8 mouse cellular contexts compared by ENCODE assay signal in genomic region chr1:106072071-106072440, GRCm38 (mm10).
DNase-seq lines count a peak whose midpoint lies in the region; ATAC-seq lines count a peak whose summit lies in the region.

No protein-coding gene starts in this region.

- H3K4me1 ChIP-seq in hindbrain, embryonic 13.5 days (replicated peaks) = peaks cover 9% of the 10 kb centered on the region
- peaks cover 9% of the 10 kb centered on the region for H3K4me1 ChIP-seq in neural tube, embryonic 15.5 days
- H3K4me1 ChIP-seq in liver, embryonic 12.5 days = no peaks in the 10 kb centered on the region

- peak overlapping the region; percentile 51 for H3K9ac ChIP-seq in hindbrain, embryonic 13.5 days
- H3K9ac ChIP-seq in neural tube, embryonic 15.5 days (replicated peaks) = 0 out of 2 replicates have a peak overlapping the region, but pooled peaks have one; percentile 11
- no peak overlapping the region for H3K9ac ChIP-seq in liver, embryonic 12.5 days

- WGBS in hindbrain, embryonic 13.5 days = 0% methylated on average over 10 of the region's 10 CpGs
- 3% methylated on average over 10 of the region's 10 CpGs for WGBS in neural tube, embryonic 15.5 days
- WGBS in liver, embryonic 12.5 days (ENCODE audit: insufficient replicate concordance) = 23% methylated on average over 10 of the region's 10 CpGs

- H3K4me3 ChIP-seq in hindbrain, embryonic 13.5 days = peak overlapping the region; percentile 23; the same call in 1 of the 2 replicates
- H3K4me3 ChIP-seq in neural tube, embryonic 15.5 days (replicated peaks) = peak overlapping the region; percentile 8; the same call in 1 of the 2 replicates
- no peak overlapping the region for H3K4me3 ChIP-seq in liver, embryonic 12.5 days

- H3K9me3 ChIP-seq in hindbrain, embryonic 13.5 days = no peaks in the 10 kb centered on the region
- H3K9me3 ChIP-seq in neural tube, embryonic 15.5 days (replicated peaks) = no peaks in the 10 kb centered on the region
- no peaks in the 10 kb centered on the region for H3K9me3 ChIP-seq in liver, embryonic 12.5 days (replicated peaks)

- H3K4me2 ChIP-seq in hindbrain, embryonic 13.5 days = peak overlapping the region; percentile 50
- peak overlapping the region; percentile 52 for H3K4me2 ChIP-seq in neural tube, embryonic 15.5 days
- no peak overlapping the region for H3K4me2 ChIP-seq in liver, embryonic 12.5 days

- H3K36me3 ChIP-seq in hindbrain, embryonic 13.5 days = no peaks in the 10 kb centered on the region
- H3K36me3 ChIP-seq in neural tube, embryonic 15.5 days = no peaks in the 10 kb centered on the region
- H3K36me3 ChIP-seq in liver, embryonic 12.5 days = no peaks in the 10 kb centered on the region

- peak; percentile 88 for ATAC-seq in hindbrain, embryonic 13.5 days (ENCODE audit: low FRiP score)
- ATAC-seq in neural tube, embryonic 15.5 days (ENCODE audit: low FRiP score) = peak; percentile 83
- ATAC-seq in liver, embryonic 12.5 days = no peak

- peak overlapping the region; percentile 15; the same call in 1 of the 2 replicates for H3K27ac ChIP-seq in hindbrain, embryonic 13.5 days
- no peak overlapping the region; the same call in 1 of the 2 replicates for H3K27ac ChIP-seq in neural tube, embryonic 15.5 days (replicated peaks)
- no peak overlapping the region for H3K27ac ChIP-seq in liver, embryonic 12.5 days

- H3K27me3 ChIP-seq in hindbrain, embryonic 13.5 days = no peaks in the 10 kb centered on the region
- no peaks in the 10 kb centered on the region for H3K27me3 ChIP-seq in neural tube, embryonic 15.5 days (replicated peaks)
- 0 out of 2 replicates have a peak, but pooled peaks cover 7% of the 10 kb centered on the region for H3K27me3 ChIP-seq in liver, embryonic 12.5 days (replicated peaks)

- peak; percentile 18 for DNase-seq in layer of hippocampus, adult 9-11 months
- no peak for DNase-seq in layer of hippocampus, postnatal 25 days (ENCODE audit: extremely low spot score in 1 of 2, low spot score in 1 of 2)
- peak; percentile 64 to 79 for DNase-seq in cerebellum, postnatal 10 days
- DNase-seq in spleen, adult 12 weeks (ENCODE audit: low spot score) = no peak
- no peak for DNase-seq in B cell, adult 2 months

Comparison
In these comparisons a context has a peak if more than half of its experiments do, and no peak if none do; other contexts are left out.
1. DNase-seq: peak in layer of hippocampus, adult 9-11 months (single experiment) and cerebellum, postnatal 10 days (2 of 2); none in layer of hippocampus, postnatal 25 days (0 of 2), spleen, adult 12 weeks (single experiment) and B cell, adult 2 months (0 of 2).